Mouse (Mus musculus): ENCODE measurements around the gene Nmnat3.

Gene Nmnat3

DNA sequence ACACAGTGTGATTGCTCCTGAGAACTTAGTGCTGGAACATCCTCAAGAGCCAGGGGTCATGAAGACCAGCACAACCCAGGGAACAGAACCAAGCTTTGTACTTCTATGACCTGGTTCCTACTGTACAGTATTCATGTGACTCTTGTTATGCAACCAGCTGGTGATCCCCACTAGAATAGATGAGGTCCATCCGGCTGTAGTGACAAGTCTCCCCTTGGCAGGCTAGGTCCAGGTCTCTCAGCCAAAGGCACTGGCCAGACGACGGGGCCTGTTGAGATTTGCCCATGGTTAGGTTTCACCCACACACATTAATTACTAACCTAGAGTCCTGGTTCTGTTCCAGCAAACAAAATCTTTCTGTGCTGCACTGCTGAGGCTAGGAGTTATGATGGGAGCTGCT, 131.1 kb downstream of the Nmnat3 start:
- intact Hi-C loops (cut with DNase I): no loop called here

DNA sequence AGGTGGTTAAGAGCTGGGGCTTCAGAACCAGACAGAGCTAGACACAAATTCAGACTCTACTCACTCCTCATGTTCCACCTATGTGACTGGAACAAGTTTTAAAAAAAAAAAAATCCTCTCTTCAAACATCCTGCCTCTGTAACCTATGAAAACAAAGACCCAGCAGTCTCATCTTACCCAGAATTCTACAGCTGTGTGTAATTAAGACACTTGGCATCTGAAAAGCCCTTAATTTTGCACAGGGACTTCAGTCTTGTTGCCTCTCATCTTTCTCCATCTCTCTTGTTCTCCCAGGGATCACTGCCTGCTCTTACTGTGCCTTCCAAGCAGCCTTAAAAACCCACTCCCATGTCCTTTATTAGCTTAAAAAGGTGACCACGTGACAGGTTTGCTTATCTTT, 133.4 kb downstream of the Nmnat3 start:
- intact Hi-C loops (cut with DNase I): no loop called here

DNA sequence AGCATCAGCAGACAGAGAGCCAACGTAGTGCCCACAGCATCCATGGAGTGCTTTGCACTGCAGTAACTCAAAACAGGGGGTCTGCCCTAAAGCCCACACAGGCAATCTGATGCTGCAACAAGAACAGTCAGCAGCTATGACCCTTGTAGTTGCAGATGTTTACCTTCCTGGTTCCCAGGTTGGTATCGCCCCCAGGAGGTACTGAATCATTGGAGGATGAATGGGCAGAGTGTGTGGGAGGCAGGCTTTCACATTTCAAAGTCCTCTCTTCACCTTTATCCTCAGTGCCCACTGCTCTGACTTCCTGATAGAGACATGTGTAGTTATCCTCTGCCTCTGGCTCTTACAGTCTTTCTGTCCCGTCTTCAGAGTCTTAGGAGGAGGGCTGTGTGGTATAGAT, 134.7 kb downstream of the Nmnat3 start:
- intact Hi-C loops (cut with DNase I): no loop called here

GRCm38 (mm10) chr9:98422656-98423055, 135.4 kb downstream of the Nmnat3 start, which contains the start of gene Rbp1:
Gene Rbp1, plus strand, starts transcription at chr9:98422961.
- intact Hi-C loops (cut with DNase I): no loop called here

GRCm38 (mm10) chr9:98423691-98424090, 136.5 kb downstream of the Nmnat3 start:
- intact Hi-C loops (cut with DNase I): no loop called here

DNA sequence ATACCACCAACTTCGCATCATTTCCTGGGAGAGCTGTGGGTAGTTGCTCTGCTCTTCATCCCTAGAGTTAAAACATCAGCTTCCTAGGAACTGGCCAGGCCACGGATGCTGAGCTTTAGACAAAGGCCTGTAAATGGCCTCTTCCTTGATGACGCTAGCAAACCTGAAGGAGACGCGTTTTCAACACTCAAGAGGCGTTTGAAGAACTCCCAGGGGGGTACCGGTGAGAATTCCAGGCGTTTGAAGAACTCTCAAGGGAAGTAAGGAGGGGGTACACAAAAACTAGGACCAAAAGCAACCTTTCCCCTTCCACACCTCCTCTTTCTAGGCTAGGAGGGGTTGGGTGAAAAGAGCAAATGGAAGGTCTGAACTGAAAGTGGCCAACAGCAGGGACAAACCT, 137.1 kb downstream of the Nmnat3 start:
- intact Hi-C loops (cut with DNase I): no loop called here

- intact Hi-C loops (cut with DNase I): loop anchor here (5.0 kb wide), 1 partner anchor 108 kb away; no protein-coding TSS in a partner anchor
Measured at GRCm38 (mm10) chr9:98424725-98425210, 137.5 kb downstream of the Nmnat3 start.

DNA sequence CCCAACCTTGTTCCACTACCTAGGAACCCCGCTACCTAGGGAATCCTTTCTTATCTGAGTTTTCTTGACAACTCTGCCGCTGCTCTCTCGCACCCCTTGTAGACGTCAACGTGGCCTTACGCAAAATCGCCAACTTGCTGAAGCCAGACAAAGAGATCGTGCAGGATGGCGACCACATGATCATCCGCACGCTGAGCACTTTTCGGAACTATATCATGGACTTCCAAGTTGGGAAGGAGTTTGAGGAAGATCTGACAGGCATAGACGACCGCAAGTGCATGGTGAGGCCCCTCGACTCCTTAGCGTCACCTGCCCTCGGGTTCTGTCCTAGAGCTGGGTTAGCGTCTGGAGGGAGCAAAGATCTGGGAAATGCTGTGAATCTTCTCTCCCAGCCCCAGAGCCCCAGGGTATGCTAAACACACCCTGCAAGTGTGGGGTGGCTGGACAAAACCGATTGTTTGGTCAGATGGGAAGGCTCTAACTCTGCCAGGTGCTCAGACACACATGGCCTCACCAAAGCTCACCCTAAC, 138.2 kb downstream of the Nmnat3 start:
- intact Hi-C loops (cut with DNase I): loop anchor here (5.0 kb wide), 1 partner anchor 107 kb away; no protein-coding TSS in a partner anchor

DNA sequence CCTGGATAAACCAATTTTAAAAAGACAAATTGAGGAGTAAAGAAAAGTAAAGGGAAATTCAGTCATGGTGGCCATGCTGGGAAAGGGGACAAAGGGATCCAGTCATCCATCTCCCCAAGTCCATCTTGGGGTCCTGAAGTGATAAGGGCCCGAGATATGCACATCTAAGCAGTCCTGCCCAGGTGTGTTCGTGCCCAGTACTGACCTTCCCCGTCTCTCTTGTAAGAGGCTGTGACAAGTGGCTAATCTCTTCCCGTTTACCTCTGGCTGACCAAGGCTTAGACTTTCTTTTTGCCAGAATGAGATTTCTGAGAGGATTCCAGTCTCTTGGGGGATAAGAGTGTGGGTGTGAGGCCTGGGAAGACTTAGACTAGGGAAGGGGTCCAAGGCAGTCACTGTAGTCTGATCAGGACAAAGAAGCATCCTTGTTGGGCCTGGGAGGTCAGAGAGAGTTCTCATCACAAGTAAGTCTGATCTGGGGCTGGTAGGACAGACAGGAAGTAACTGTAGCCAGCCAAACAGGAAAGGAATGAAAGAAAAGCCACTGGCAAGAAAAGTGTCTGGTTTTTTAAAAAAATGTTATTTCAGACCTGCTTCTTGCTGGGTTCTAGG, 140.8 kb downstream of the Nmnat3 start:
- intact Hi-C loops (cut with DNase I): loop anchor here (5.0 kb wide), 1 partner anchor 104 kb away; no protein-coding TSS in a partner anchor

GRCm38 (mm10) chr9:98428783-98429182, 141.5 kb downstream of the Nmnat3 start:
- intact Hi-C loops (cut with DNase I): loop anchor here (5.0 kb wide), 1 partner anchor 104 kb away; no protein-coding TSS in a partner anchor

- intact Hi-C loops (cut with DNase I): loop anchor here (5.0 kb wide), 1 partner anchor 102 kb away; no protein-coding TSS in a partner anchor
Measured at GRCm38 (mm10) chr9:98429806-98430205, 142.6 kb downstream of the Nmnat3 start.

GRCm38 (mm10) chr9:98430528-98430927, 143.3 kb downstream of the Nmnat3 start:
- intact Hi-C loops (cut with DNase I): no loop called here

GRCm38 (mm10) chr9:98433021-98433420, 145.8 kb downstream of the Nmnat3 start:
- intact Hi-C loops (cut with DNase I): no loop called here

DNA sequence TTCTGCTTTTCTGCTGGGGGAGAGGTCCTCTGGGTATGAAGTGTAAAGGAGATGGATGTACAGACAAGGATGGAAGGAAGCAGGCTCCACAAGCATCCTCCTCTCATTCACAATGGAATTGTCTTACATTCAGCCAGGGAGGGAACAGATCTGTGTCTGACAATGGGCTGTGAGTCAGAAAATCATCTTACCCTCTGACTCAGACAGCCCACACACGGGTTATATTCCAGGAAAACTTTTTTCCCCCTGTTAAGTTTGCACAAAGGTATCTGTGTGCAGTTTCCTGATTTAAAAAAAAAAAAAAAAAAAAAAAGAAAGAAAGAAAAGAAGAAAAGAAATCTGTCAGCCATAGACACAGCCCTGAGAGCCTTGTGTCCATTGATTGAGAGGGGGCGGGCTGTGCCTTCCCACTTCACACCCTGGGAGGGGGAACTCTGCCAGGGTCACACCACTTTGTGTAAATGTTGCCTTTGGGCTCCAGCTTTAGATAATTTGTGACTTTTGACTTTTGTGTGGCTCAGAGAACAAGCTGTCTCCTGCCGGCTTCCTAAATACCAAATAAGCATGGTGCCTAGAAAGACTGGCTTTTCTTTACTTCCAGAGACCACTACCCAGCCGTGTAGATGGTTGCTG, 146.8 kb downstream of the Nmnat3 start:
- intact Hi-C loops (cut with DNase I): no loop called here

DNA sequence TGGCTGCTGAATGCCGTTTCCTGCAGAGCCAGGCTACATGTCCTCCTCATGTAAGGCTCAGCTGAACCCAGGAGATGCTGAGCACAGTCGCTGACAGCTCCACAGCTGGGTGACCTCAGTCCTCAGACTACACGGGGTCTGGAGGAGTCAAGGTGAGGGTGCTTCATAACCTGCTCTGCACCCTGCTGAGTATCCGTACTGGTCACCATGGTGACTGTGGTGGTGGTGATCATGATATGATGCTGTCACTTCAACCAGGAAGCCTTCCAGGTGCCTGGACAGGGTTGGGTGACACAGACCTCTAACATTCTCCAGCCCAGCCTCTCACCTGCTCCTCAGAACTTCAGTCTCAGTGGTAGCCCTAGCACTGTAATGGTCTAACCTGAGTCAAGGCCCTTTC, 150.6 kb downstream of the Nmnat3 start:
- intact Hi-C loops (cut with DNase I): no loop called here

- intact Hi-C loops (cut with DNase I): no loop called here
Measured at GRCm38 (mm10) chr9:98439091-98439490, 151.9 kb downstream of the Nmnat3 start.

DNA sequence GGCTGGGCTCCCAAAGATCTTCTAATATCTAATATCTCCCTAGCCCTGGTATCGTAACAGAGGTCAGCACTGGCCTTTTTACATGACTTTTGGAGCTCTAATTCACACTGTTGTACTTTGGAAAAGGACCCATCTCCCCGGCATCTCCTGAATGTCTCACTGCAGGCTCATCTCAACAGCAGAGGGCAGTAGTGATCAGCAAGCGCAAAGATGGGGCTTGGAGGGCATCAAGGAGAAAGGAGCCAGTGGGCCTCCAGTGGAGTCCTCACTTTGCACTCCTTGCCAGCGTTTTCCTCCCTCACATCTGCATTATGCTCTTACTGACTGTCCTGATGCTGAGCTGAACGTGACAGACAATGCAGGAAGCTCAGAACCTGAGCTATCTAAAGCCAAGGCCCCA, 155.4 kb downstream of the Nmnat3 start:
- intact Hi-C loops (cut with DNase I): loop anchor here (2.0 kb wide), 1 partner anchor 96 kb away; no protein-coding TSS in a partner anchor

- intact Hi-C loops (cut with DNase I): no loop called here
Measured at GRCm38 (mm10) chr9:98445359-98446149, 158.3 kb downstream of the Nmnat3 start.

- intact Hi-C loops (cut with DNase I): no loop called here
Measured at GRCm38 (mm10) chr9:98450976-98451375, 163.7 kb downstream of the Nmnat3 start.

- intact Hi-C loops (cut with DNase I): no loop called here
Measured at GRCm38 (mm10) chr9:98466709-98467108, 179.5 kb downstream of the Nmnat3 start.
